Mouse (Mus musculus): ENCODE results near the gene Usp2. TPM values are rescaled to one million over a fixed set of nuclear protein-coding genes. Genes with fewer than 3 reads are reported as not detected.

Usp2 gene
- polyA plus RNA-seq, 1 experiment from 2014 or later: 7.3 TPM

DNA sequence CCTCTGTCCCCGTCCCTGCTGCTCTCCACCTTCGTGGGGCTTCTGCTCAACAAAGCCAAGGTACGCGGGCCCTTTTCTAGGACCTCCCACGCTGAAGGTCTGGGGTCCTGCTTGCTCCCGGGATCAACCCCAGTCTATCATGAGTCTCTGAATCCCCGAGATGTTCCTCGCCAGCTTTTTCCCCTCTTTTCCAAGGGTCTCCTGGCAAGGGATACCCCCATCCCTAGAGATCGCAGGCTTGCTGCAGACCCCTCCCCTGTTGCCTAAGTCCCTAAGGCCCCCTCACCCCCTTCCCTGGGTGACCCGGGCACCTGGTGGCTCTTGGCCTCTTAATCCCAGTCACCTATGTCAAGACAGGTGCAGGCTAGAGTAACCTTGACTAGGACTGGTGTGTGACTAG lies 18.5 kb downstream of the Usp2 start:
- 3% methylated on average over 10 of the region's 10 CpGs for WGBS
- Histone ChIP-seq H3K9me3 (ENCODE audit: control insufficient read depth, low read length) (no peaks in the 10 kb centered on the region), H3K36me3 (ENCODE audit: control insufficient read depth, insufficient read depth, low read length) (no peaks in the 10 kb centered on the region), H3K4me2 (peak overlapping the region; percentile 99), H3K27me3 (ENCODE audit: control insufficient read depth, insufficient read depth, low read length) (peaks cover 32% of the 10 kb centered on the region), H3K4me1 (ENCODE audit: control insufficient read depth, insufficient read depth, low read length) (peaks cover 20% of the 10 kb centered on the region), H3K4me3 (ENCODE audit: low read depth, low read length) (peak overlapping the region; percentile 47), H3K27ac (ENCODE audit: low read depth, low read length) (no peak overlapping the region), H3K9ac (ENCODE audit: low read length) (peak overlapping the region; percentile 73)
- ATAC-seq (ENCODE audit: low FRiP score): no peak; the same call in 1 of the 2 replicates
- no peak for DNase-seq (ENCODE audit: low spot score, missing footprints)

DNA sequence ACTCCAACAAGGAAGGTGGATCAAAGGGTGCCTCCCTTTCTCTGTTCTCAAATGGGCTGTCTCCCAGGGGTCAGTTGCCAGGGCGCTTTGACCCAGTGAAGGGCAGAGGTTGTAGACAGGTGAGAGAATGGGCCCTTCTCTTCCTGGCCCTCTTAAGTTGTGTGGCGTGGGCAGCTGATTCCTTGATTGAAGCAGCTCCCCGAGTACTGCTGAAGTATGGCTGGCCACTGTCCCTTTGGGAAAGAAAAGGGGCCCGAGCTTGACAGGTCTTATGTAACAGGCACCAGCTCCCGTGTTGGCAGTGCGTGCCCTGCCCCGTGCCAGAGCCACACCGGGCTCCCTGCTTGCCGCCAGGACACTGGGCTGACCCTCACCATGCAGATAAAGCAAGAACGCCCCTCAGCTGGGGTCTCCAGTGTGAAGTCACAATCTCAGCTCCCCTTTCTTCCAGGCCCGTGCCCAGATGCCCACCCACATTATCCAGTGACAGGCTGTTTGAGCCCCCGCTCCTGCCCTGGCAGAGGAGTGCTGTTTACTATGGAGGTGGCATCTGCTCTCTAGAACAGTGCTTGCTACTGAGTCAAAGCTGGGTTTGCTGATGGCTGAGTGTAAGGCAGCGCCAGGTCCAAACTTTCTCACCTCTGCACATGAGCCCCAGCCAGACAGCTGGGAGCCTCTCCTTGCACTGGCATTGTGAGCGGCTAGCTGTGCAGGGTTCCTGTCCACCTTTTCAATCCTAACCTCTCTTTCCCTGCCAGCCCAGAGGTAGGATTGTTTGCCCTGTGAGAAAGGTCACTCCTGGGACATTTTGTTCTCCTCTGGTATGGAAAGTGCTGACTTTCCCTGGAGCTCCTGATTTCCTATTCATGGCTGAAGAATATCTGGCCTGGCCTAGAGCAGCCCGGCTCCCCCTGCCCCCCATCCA lies 19.2 kb downstream of the Usp2 start:
- Histone ChIP-seq H3K4me1 (ENCODE audit: control insufficient read depth, insufficient read depth, low read length) (peaks cover 20% of the 10 kb centered on the region), H3K9ac (ENCODE audit: low read length) (0 out of 2 replicates have a peak overlapping the region, but pooled peaks have one; percentile 73), H3K27ac (ENCODE audit: low read depth, low read length) (no peak overlapping the region), H3K9me3 (ENCODE audit: control insufficient read depth, low read length) (no peaks in the 10 kb centered on the region), H3K27me3 (ENCODE audit: control insufficient read depth, insufficient read depth, low read length) (peaks cover 32% of the 10 kb centered on the region), H3K36me3 (ENCODE audit: control insufficient read depth, insufficient read depth, low read length) (no peaks in the 10 kb centered on the region), H3K4me2 (peak overlapping the region; percentile 99; the same call in 1 of the 2 replicates), H3K4me3 (ENCODE audit: low read depth, low read length) (no peak overlapping the region)
- WGBS: 65% methylated on average over 15 of the region's 15 CpGs
- DNase-seq (ENCODE audit: low spot score, missing footprints) (peak; percentile 84), ATAC-seq (ENCODE audit: low FRiP score) (no peak)

DNA sequence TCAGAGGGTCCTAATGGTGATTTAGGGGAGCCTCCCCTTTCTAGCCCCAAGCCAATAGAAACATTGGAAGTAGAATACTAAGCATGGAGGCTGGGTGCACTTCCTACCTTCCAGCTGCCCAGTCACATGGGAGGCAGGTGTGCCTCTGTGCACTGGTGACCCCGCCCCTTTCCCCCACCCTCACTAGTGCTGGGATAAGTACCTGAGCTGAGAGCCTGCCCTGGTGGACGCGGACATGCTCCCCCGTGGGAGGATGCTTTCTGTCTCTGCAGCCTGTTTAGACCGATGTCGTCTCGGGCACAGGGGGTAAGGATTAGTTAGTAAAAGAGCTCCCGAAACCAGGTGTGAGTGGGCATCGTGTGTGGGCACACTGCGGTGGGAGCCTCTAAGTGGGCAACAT lies 20.1 kb downstream of the Usp2 start:
- Histone ChIP-seq H3K27ac (ENCODE audit: low read depth, low read length) (no peak overlapping the region), H3K9me3 (ENCODE audit: control insufficient read depth, low read length) (no peaks in the 10 kb centered on the region), H3K4me3 (ENCODE audit: low read depth, low read length) (no peak overlapping the region), H3K4me1 (ENCODE audit: control insufficient read depth, insufficient read depth, low read length) (peaks cover 20% of the 10 kb centered on the region), H3K27me3 (ENCODE audit: control insufficient read depth, insufficient read depth, low read length) (peaks cover 30% of the 10 kb centered on the region), H3K9ac (ENCODE audit: low read length) (no peak overlapping the region), H3K36me3 (ENCODE audit: control insufficient read depth, insufficient read depth, low read length) (no peaks in the 10 kb centered on the region; the same call in 1 of the 2 replicates), H3K4me2 (no peak overlapping the region)
- no peak for ATAC-seq (ENCODE audit: low FRiP score)
- 37% methylated on average over 10 of the region's 10 CpGs for WGBS
- DNase-seq (ENCODE audit: low spot score, missing footprints): no peak

DNA sequence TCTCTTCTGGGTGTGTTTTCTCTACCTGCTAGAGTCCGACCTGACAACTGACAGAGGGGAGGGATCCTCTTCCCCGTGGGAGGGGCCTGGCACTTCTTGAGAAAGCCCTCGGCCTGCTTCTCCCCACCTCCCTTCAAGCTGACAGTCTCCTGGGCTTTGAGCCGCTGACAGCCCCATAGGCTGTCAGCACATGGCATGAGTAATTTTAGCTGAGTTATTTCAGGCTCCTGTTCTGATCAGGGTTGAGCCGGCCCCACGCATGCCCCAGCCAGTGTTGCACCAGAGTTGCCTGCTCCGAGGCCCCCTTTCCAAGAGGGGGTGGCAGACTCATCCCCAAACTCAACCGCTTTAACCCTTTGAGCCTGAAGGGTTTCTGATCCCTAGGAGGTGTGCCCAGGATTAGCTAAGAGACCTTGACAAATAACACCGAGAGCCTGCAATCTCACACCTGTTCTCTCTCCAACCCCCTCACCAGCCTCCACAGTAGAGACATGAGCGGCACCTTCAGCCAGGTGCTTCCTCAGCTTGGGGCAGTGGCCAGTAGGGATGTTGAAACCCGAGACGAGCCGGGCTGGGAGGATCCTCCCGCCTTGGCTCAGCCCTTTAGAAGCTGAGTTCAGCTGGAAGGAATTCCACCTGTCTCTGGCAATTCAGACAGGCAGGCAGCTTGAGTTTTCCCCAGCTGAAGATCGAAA lies 21.1 kb downstream of the Usp2 start:
- WGBS: 9% methylated on average over 15 of the region's 15 CpGs
- Histone ChIP-seq H3K27ac (ENCODE audit: low read depth, low read length) (no peak overlapping the region), H3K9me3 (ENCODE audit: control insufficient read depth, low read length) (no peaks in the 10 kb centered on the region), H3K4me3 (ENCODE audit: low read depth, low read length) (no peak overlapping the region), H3K4me2 (no peak overlapping the region), H3K4me1 (ENCODE audit: control insufficient read depth, insufficient read depth, low read length) (peaks cover 20% of the 10 kb centered on the region), H3K27me3 (ENCODE audit: control insufficient read depth, insufficient read depth, low read length) (peaks cover 28% of the 10 kb centered on the region), H3K36me3 (ENCODE audit: control insufficient read depth, insufficient read depth, low read length) (no peaks in the 10 kb centered on the region; the same call in 1 of the 2 replicates), H3K9ac (ENCODE audit: low read length) (no peak overlapping the region)
- peak; percentile 76 for DNase-seq (ENCODE audit: low spot score, missing footprints)
- no peak for ATAC-seq (ENCODE audit: low FRiP score)

DNA sequence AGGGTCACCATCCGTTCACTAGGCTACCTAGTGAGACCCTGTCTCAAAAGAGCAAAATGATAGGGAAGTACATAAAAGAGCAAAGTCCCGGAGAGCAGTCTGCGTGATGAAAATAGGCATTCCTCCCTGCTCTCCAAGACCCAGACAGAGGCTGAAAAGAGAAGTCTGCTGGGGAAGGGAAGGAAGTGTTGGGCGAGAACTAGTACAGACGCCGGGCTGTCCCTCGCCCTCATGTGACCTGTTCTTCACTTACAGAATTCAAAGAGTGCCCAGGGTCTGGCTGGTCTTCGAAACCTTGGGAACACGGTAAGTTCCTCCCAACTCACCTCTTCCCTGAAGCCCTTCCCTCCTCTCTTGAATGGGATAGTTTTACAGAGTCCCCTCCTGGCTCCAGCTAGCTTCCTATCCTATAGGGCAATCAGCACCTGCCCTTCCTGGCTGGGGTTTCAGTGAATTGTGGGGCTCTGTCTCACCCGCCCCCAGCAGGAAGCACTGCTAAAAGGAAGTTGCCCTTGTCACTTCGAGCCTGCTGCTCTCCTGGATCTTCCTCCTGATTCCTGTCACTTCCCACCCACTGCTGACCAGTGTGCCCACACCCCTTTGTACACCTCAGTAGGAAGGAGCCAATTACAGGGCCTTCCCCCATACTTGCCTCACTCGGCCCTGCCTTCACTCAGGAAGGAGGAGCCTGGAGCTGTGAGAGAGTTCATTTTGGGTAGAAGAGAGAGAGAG lies 22.2 kb downstream of the Usp2 start:
- DNase-seq (ENCODE audit: low spot score, missing footprints) (no peak), ATAC-seq (ENCODE audit: low FRiP score) (no peak)
- H3K9me3 ChIP-seq (ENCODE audit: control insufficient read depth, low read length): no peaks in the 10 kb centered on the region
- H3K4me2 ChIP-seq: no peak overlapping the region
- peaks cover 20% of the 10 kb centered on the region for H3K27me3 ChIP-seq (ENCODE audit: control insufficient read depth, insufficient read depth, low read length)
- H3K27ac ChIP-seq (ENCODE audit: low read depth, low read length): no peak overlapping the region
- H3K36me3 ChIP-seq (ENCODE audit: control insufficient read depth, insufficient read depth, low read length): no peaks in the 10 kb centered on the region; the same call in 1 of the 2 replicates
- no peak overlapping the region for H3K9ac ChIP-seq (ENCODE audit: low read length)
- H3K4me3 ChIP-seq (ENCODE audit: low read depth, low read length): no peak overlapping the region
- WGBS: 69% methylated on average over 12 of the region's 12 CpGs
- H3K4me1 ChIP-seq (ENCODE audit: control insufficient read depth, insufficient read depth, low read length): peaks cover 16% of the 10 kb centered on the region

DNA sequence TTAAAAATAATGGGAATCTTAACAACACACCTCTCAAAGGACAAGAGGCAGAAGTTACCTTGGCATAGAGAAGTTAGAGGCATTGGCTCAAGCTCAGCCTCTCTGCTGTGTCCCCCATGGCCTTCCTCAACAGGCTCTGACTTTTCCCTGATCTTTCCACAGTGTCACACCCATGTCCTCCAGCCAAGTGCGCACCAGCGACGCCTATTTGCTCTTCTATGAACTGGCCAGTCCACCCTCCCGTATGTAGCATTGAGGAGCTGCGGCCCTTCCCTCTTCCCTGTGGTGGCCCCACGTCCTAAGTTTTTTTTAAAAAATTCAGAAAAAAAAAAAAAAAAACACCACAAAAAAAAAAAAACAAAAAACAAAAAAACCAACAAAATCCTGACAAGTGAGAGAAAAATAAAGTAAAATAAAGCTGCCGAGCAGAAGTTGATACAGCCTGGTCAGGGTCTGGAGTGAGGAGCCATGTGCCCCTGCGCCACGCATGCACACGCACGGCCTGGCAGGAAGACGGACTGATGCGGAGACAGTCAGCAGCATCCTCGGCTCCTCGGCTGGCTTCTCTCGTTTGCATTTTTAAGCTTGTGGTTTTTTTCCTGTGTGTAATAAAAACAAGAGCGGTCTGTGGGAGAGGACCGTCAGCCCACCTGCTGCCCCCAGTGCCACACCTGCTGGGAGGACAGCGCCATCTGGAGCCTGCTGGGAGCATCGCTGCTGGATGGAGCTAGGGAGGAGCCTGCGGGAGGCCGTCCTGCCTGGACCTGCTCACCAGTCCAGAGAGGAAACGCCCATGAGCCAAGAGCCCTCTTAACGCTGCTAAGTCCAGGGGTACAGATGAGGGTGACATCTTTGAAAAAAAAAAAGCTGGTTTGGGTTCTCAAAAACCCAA lies 27.0 kb downstream of the Usp2 start:
- ATAC-seq (ENCODE audit: low FRiP score) (peak; percentile 73), DNase-seq (ENCODE audit: low spot score, missing footprints) (peak; percentile 94)
- Histone ChIP-seq H3K4me2 (peak overlapping the region; percentile 29), H3K27me3 (ENCODE audit: control insufficient read depth, insufficient read depth, low read length) (no peaks in the 10 kb centered on the region), H3K27ac (ENCODE audit: low read depth, low read length) (no peak overlapping the region), H3K36me3 (ENCODE audit: control insufficient read depth, insufficient read depth, low read length) (no peaks in the 10 kb centered on the region; the same call in 1 of the 2 replicates), H3K4me1 (ENCODE audit: control insufficient read depth, insufficient read depth, low read length) (peaks cover 15% of the 10 kb centered on the region), H3K4me3 (ENCODE audit: low read depth, low read length) (no peak overlapping the region), H3K9me3 (ENCODE audit: control insufficient read depth, low read length) (no peaks in the 10 kb centered on the region), H3K9ac (ENCODE audit: low read length) (no peak overlapping the region)
- WGBS: 33% methylated on average over 24 of the region's 24 CpGs

DNA sequence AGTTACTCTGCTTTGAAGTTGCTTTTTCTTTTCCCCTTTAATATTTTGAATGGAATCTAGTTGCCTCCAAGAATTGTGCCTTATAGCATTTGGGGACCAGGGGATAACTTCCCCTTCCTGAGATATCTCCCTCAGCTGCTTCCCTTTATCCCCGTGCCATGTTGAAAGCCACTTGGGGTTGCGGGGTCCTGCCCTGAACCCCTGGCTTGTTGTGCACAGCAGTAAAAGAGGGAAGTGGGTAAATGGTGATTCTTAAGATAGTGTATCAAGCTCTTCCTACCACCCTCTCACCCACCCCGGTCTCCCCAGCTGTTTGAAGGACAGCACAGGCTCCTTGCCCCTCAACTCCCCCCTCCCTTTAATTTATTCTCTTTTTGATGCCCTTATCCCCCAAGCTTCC lies 27.9 kb downstream of the Usp2 start:
- Histone ChIP-seq H3K4me3 (ENCODE audit: low read depth, low read length) (no peak overlapping the region), H3K4me2 (no peak overlapping the region), H3K27me3 (ENCODE audit: control insufficient read depth, insufficient read depth, low read length) (no peaks in the 10 kb centered on the region), H3K36me3 (ENCODE audit: control insufficient read depth, insufficient read depth, low read length) (no peaks in the 10 kb centered on the region; the same call in 1 of the 2 replicates), H3K4me1 (ENCODE audit: control insufficient read depth, insufficient read depth, low read length) (peaks cover 15% of the 10 kb centered on the region), H3K9ac (ENCODE audit: low read length) (no peak overlapping the region), H3K27ac (ENCODE audit: low read depth, low read length) (no peak overlapping the region), H3K9me3 (ENCODE audit: control insufficient read depth, low read length) (no peaks in the 10 kb centered on the region)
- DNase-seq (ENCODE audit: low spot score, missing footprints) (no peak), ATAC-seq (ENCODE audit: low FRiP score) (no peak)
- 71% methylated on average over 3 of the region's 3 CpGs for WGBS

DNA sequence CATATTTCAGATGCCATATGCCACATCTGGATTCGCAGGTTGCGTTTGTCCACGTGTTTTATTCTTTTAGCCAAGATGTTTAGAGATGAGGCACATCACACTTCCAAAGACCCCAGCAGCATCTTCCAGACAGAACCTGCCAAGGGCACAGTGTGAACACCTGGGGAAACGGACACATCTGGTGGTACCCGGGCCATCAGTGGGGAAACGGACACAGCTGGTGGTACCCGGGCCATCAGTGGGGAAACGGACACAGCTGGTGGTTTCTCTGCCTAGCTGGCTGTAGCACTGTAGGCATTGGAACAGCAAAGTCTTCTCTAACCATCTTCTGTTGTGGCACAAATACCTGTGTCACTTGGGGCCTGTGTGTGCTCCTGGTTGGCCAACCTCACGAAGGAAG lies 29.0 kb downstream of the Usp2 start:
- Histone ChIP-seq H3K36me3 (ENCODE audit: control insufficient read depth, insufficient read depth, low read length) (no peaks in the 10 kb centered on the region; the same call in 1 of the 2 replicates), H3K27ac (ENCODE audit: low read depth, low read length) (no peak overlapping the region), H3K9me3 (ENCODE audit: control insufficient read depth, low read length) (no peaks in the 10 kb centered on the region), H3K27me3 (ENCODE audit: control insufficient read depth, insufficient read depth, low read length) (no peaks in the 10 kb centered on the region), H3K4me1 (ENCODE audit: control insufficient read depth, insufficient read depth, low read length) (peaks cover 15% of the 10 kb centered on the region), H3K4me2 (no peak overlapping the region), H3K9ac (ENCODE audit: low read length) (no peak overlapping the region), H3K4me3 (ENCODE audit: low read depth, low read length) (no peak overlapping the region)
- DNase-seq (ENCODE audit: low spot score, missing footprints) (no peak), ATAC-seq (ENCODE audit: low FRiP score) (no peak)
- 91% methylated on average over 9 of the region's 9 CpGs for WGBS
